Mouse (Mus musculus) gastrocnemius, postnatal 10 days (tissue): ENCODE measurements around the gene Frmd4b. TPM values are rescaled to one million over a fixed set of nuclear protein-coding genes. Genes with fewer than 3 reads are reported as not detected.
A peak's percentile ranks its signal among the peaks of the same experiment; 100 is the strongest.
"Not testable (repeated sequence)": the region's sequence is repeated elsewhere in the genome, so short reads cannot be mapped to it uniquely, and the experiment has no call there.

ENCODE experiments used
- DNase-seq: peaks from one replicate; pipeline ENCODE4 v3.0.0; 2021; ENCODE audit warnings: mixed read lengths
- total RNA-seq, 2 experiments: library from RNA; stranded (reverse); gene quantifications; 2 replicates each; pipeline ENCODE4 v1.2.3; 2021

Frmd4b gene
- total RNA-seq, 2 experiments from 2014 or later, result 20.2 to 25.4 TPM

GRCm38 (mm10) chr6:97472873-97473550 is 144.3 kb downstream of the Frmd4b start:
- no peak for DNase-seq

- DNase-seq, result peak; percentile 25
Observed at GRCm38 (mm10) chr6:97463898-97464524, 153.3 kb downstream of the Frmd4b start.

GRCm38 (mm10) chr6:97462421-97462820 is 154.9 kb downstream of the Frmd4b start:
- DNase-seq, result no peak

GRCm38 (mm10) chr6:97459112-97459511 is 158.2 kb downstream of the Frmd4b start:
- no peak for DNase-seq

GRCm38 (mm10) chr6:97458358-97458757 is 159.0 kb downstream of the Frmd4b start:
- DNase-seq, result no peak

- DNase-seq, result no peak
Observed at GRCm38 (mm10) chr6:97457954-97458353, 159.4 kb downstream of the Frmd4b start.

- no peak for DNase-seq
Observed at GRCm38 (mm10) chr6:97457210-97457609, 160.1 kb downstream of the Frmd4b start.

GRCm38 (mm10) chr6:97452223-97452622 is 165.1 kb downstream of the Frmd4b start:
- no peak for DNase-seq

- no peak for DNase-seq
Observed at GRCm38 (mm10) chr6:97449806-97450205, 167.5 kb downstream of the Frmd4b start.

GRCm38 (mm10) chr6:97447020-97447419 is 170.3 kb downstream of the Frmd4b start:
- DNase-seq, result no peak

- DNase-seq, result no peak
Observed at GRCm38 (mm10) chr6:97444145-97444544, 173.2 kb downstream of the Frmd4b start.

GRCm38 (mm10) chr6:97443522-97443921 is 173.8 kb downstream of the Frmd4b start:
- DNase-seq, result peak; percentile 41

- DNase-seq, result peak; percentile 33
Observed at GRCm38 (mm10) chr6:97441357-97441756, 176.0 kb downstream of the Frmd4b start.

- DNase-seq, result no peak
Observed at GRCm38 (mm10) chr6:97438918-97439645, 178.3 kb downstream of the Frmd4b start.

GRCm38 (mm10) chr6:97434753-97435152 is 182.6 kb downstream of the Frmd4b start:
- DNase-seq, result no peak

- DNase-seq, result no peak
Observed at GRCm38 (mm10) chr6:97431309-97432004, 185.9 kb downstream of the Frmd4b start.

GRCm38 (mm10) chr6:97430519-97430918 is 186.8 kb downstream of the Frmd4b start:
- no peak for DNase-seq

GRCm38 (mm10) chr6:97429688-97430343 is 187.5 kb downstream of the Frmd4b start:
- no peak for DNase-seq

GRCm38 (mm10) chr6:97419771-97420446 is 197.4 kb downstream of the Frmd4b start:
- peak; percentile 73 for DNase-seq

- peak; percentile 83 for DNase-seq
Observed at GRCm38 (mm10) chr6:97416972-97417554, 200.3 kb downstream of the Frmd4b start.

GRCm38 (mm10) chr6:97415578-97415977 is 201.8 kb downstream of the Frmd4b start:
- DNase-seq, result not testable (repeated sequence)
